Comparison of ENCODE assay signal across 11 mouse cellular contexts in genomic region chr4:40651055-40651454, GRCm38 (mm10).
"Had no signal": no experiment of that assay in that cellular context is flagged by ENCODE, and none has a peak within 500 bp of the region (broad histone marks: within the 10 kb centered on the region; RNA-seq: fewer than 3 reads in every experiment).

No protein-coding gene starts in this region.

- DNase-seq: liver, postnatal 0 days; lung, adult 2 months; lung, postnatal 14 days; lung, postnatal 36 days; midbrain, embryonic 14.5 days; right cerebral cortex, postnatal 14 days; thymus, adult 18-20 months; thymus, postnatal 14 days; thymus, postnatal 36 days had no signal

- ATAC-seq: liver, postnatal 0 days; lung, postnatal 0 days; midbrain, embryonic 16.5 days had no signal
